Mouse (Mus musculus): ENCODE measurements around the gene Atp5f1. TPM values are rescaled to one million over a fixed set of nuclear protein-coding genes. Genes with fewer than 3 reads are reported as not detected.

Gene Atp5f1
- polyA plus RNA-seq, 1 experiment: 570 TPM

DNA sequence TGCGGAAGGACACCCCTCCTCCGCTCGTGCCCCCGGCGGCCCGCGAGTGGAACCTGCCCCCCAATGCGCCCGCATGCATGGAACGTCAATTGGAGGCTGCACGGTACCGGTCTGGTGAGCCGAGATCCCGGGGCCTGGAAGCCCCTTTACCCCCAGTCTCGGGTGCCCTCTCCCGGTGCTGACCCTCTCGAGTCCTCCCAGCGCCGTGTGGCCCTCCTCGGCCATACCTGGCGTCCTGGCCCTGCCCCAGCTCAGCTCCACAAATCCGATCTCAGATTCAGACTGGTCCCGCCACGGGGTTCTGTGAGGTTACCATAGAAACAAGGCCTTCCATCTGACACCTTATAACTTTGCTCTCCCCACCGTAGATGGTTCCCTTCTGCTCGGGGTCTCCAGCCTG is 314 bp downstream of the Atp5f1 start:
- peaks cover 56% of the 10 kb centered on the region for H3K36me3 ChIP-seq (ENCODE audit: control insufficient read depth, insufficient read depth, low read length, poor library complexity, severe bottlenecking)
- H3K27ac ChIP-seq (ENCODE audit: insufficient read depth, low read length): no peak overlapping the region
- H3K4me1 ChIP-seq (ENCODE audit: control insufficient read depth, insufficient read depth, low read length): no peaks in the 10 kb centered on the region
- H3K9me3 ChIP-seq (replicated peaks; ENCODE audit: control insufficient read depth, insufficient read depth, low read length, poor library complexity, severe bottlenecking): no peaks in the 10 kb centered on the region
- no peaks in the 10 kb centered on the region for H3K27me3 ChIP-seq (ENCODE audit: control insufficient read depth, insufficient read depth, low read length, poor library complexity, severe bottlenecking)
- TF ChIP-seq POLR2A (IDR thresholded peaks at IDR 0.05; ENCODE audit: insufficient read depth, low read length) (no peak), CTCF (IDR thresholded peaks at IDR 0.05; ENCODE audit: low read depth, low read length) (no peak), EP300 (IDR thresholded peaks at IDR 0.05; ENCODE audit: insufficient read depth, low read depth, low read length) (no peak)
- peak overlapping the region; percentile 89 for H3K4me3 ChIP-seq (ENCODE audit: low read depth, low read length)
- H3K9ac ChIP-seq (ENCODE audit: low read depth, poor library complexity, severe bottlenecking): peak overlapping the region; percentile 92

DNA sequence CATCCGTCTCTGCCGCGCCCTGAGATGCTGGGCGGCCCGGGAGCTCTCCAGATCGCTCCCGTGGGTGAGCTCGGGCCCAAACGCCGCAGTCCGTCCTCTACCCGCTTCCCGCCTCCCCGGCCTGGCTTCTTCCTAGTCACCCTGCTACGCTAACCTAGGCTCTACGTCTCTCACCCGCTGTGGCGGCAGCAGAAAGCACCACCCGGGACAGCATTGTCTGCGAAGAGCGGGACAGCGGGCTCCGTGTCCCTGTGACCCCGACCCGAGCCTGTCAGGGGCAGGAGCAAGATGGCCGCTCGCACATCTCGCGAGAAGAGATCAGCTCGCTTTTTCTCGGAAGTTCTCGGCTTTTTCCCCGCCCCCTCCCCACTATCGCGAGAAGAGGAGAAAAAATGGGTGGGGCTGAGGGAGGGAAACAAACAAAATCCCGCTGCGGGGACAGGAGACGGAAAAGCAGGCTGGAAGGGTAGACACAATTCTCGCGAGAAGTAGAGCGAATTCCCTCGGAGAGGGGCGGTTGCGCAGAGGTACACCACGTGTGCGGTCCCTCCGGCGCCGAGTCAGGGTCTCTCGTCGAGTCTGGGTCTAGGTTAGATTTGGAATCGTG is 822 bp downstream of the Atp5f1 start, which contains the start of gene Wdr77:
Gene Wdr77, plus strand, starts transcription at position 396 of the 607 bp plus-strand sequence.
- Histone ChIP-seq H3K9ac (ENCODE audit: low read depth, poor library complexity, severe bottlenecking) (peak within 1 kb of the TSS; percentile 92), H3K4me3 (ENCODE audit: low read depth, low read length) (peak within 1 kb of the TSS; percentile 89), H3K4me1 (ENCODE audit: control insufficient read depth, insufficient read depth, low read length) (no peaks in the 10 kb centered on the region), H3K36me3 (ENCODE audit: control insufficient read depth, insufficient read depth, low read length, poor library complexity, severe bottlenecking) (peaks cover 54% of the 10 kb centered on the region), H3K9me3 (replicated peaks; ENCODE audit: control insufficient read depth, insufficient read depth, low read length, poor library complexity, severe bottlenecking) (no peaks in the 10 kb centered on the region), H3K27ac (ENCODE audit: insufficient read depth, low read length) (peak within 1 kb of the TSS; percentile 32; the same call in 1 of the 2 replicates), H3K27me3 (ENCODE audit: control insufficient read depth, insufficient read depth, low read length, poor library complexity, severe bottlenecking) (no peaks in the 10 kb centered on the region)
- TF ChIP-seq EP300 (IDR thresholded peaks at IDR 0.05; ENCODE audit: insufficient read depth, low read depth, low read length) (no peak), POLR2A (IDR thresholded peaks at IDR 0.05; ENCODE audit: insufficient read depth, low read length) (peak; percentile 66)

DNA sequence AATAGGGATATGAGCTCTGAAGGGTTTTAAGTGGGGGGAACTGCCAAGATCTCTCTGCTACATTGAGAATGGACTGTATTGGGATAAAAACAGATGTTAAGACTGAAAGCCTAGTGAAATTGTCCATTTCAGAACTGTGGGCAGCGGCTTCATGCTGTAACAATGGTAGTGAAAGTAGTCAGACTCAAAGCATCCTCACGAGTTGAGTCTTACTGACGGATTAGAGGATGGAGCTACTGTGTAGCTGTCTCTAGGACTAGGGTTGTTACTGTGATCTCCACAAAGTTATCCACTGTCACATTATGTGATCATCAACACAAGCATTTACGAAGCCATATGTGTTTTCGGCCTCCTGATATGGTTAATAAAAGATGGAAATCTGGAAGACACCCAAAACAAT is 1.7 kb downstream of the Atp5f1 start:
- TF ChIP-seq CTCF (IDR thresholded peaks at IDR 0.05; ENCODE audit: low read depth, low read length): no peak

DNA sequence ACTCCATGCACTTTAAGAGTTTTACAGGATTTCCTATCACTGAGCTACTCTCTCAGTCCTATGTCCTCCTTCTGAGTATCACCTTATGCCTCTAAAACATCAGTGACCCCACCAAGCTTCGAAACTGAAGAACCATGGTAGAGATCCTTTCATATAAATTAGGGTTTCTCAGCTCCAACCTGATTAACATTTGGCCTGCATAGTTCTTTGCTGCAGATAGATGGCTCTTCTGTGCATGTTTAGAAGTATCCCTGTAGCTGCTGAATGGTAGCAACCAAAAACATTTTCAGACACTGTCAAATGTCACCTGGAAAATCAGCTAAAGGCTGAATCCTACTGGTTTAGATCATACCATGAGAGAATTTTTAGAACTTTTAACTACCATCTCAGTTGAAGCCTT is 2.7 kb downstream of the Atp5f1 start:
- H3K4me3 ChIP-seq (ENCODE audit: low read depth, low read length): no peak overlapping the region
- H3K9ac ChIP-seq (ENCODE audit: low read depth, poor library complexity, severe bottlenecking): peak overlapping the region; percentile 88; the same call in 1 of the 2 replicates
- H3K27me3 ChIP-seq (ENCODE audit: control insufficient read depth, insufficient read depth, low read length, poor library complexity, severe bottlenecking): no peaks in the 10 kb centered on the region
- H3K4me1 ChIP-seq (ENCODE audit: control insufficient read depth, insufficient read depth, low read length): no peaks in the 10 kb centered on the region
- no peak overlapping the region for H3K27ac ChIP-seq (ENCODE audit: insufficient read depth, low read length)
- peaks cover 48% of the 10 kb centered on the region for H3K36me3 ChIP-seq (ENCODE audit: control insufficient read depth, insufficient read depth, low read length, poor library complexity, severe bottlenecking)
- TF ChIP-seq EP300 (IDR thresholded peaks at IDR 0.05; ENCODE audit: insufficient read depth, low read depth, low read length) (no peak), CTCF (IDR thresholded peaks at IDR 0.05; ENCODE audit: low read depth, low read length) (no peak), POLR2A (IDR thresholded peaks at IDR 0.05; ENCODE audit: insufficient read depth, low read length) (no peak)
- no peaks in the 10 kb centered on the region for H3K9me3 ChIP-seq (replicated peaks; ENCODE audit: control insufficient read depth, insufficient read depth, low read length, poor library complexity, severe bottlenecking)

More for the DNA sequence above, 1.7 kb downstream of the Atp5f1 start:
- H3K9me3 ChIP-seq (replicated peaks; ENCODE audit: control insufficient read depth, insufficient read depth, low read length, poor library complexity, severe bottlenecking): no peaks in the 10 kb centered on the region
- no peaks in the 10 kb centered on the region for H3K27me3 ChIP-seq (ENCODE audit: control insufficient read depth, insufficient read depth, low read length, poor library complexity, severe bottlenecking)
- peaks cover 51% of the 10 kb centered on the region for H3K36me3 ChIP-seq (ENCODE audit: control insufficient read depth, insufficient read depth, low read length, poor library complexity, severe bottlenecking)
- H3K9ac ChIP-seq (ENCODE audit: low read depth, poor library complexity, severe bottlenecking): peak overlapping the region; percentile 88
- peak overlapping the region; percentile 89 for H3K4me3 ChIP-seq (ENCODE audit: low read depth, low read length)
- no peaks in the 10 kb centered on the region for H3K4me1 ChIP-seq (ENCODE audit: control insufficient read depth, insufficient read depth, low read length)
- H3K27ac ChIP-seq (ENCODE audit: insufficient read depth, low read length): no peak overlapping the region

DNA sequence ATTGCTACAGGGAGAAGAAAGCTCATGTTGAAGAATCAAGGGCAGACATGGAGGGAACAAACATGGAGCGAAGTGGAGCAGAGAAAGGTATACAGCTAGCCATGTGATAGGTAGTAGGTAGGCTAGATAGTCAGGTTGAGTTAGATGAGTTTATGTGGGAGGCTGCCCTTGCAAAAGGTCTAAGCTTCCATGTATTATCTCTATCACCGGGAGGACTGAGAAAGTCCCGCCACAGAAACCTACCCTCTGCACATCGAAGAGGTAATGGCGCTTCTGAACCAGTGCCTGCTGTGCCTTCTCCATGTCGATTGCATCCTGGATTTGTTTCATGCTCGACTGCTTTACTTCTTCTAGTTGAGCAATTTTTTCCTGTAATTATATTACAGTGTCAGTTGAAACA is 8.6 kb downstream of the Atp5f1 start:
- H3K27ac ChIP-seq (ENCODE audit: insufficient read depth, low read length): no peak overlapping the region
- TF ChIP-seq CTCF (IDR thresholded peaks at IDR 0.05; ENCODE audit: low read depth, low read length): no peak
- no peaks in the 10 kb centered on the region for H3K27me3 ChIP-seq (ENCODE audit: control insufficient read depth, insufficient read depth, low read length, poor library complexity, severe bottlenecking)
- H3K9me3 ChIP-seq (replicated peaks; ENCODE audit: control insufficient read depth, insufficient read depth, low read length, poor library complexity, severe bottlenecking): no peaks in the 10 kb centered on the region
- no peaks in the 10 kb centered on the region for H3K4me1 ChIP-seq (ENCODE audit: control insufficient read depth, insufficient read depth, low read length)
- no peak overlapping the region for H3K9ac ChIP-seq (ENCODE audit: low read depth, poor library complexity, severe bottlenecking)
- H3K4me3 ChIP-seq (ENCODE audit: low read depth, low read length): no peak overlapping the region
- H3K36me3 ChIP-seq (ENCODE audit: control insufficient read depth, insufficient read depth, low read length, poor library complexity, severe bottlenecking): peaks cover 64% of the 10 kb centered on the region

DNA sequence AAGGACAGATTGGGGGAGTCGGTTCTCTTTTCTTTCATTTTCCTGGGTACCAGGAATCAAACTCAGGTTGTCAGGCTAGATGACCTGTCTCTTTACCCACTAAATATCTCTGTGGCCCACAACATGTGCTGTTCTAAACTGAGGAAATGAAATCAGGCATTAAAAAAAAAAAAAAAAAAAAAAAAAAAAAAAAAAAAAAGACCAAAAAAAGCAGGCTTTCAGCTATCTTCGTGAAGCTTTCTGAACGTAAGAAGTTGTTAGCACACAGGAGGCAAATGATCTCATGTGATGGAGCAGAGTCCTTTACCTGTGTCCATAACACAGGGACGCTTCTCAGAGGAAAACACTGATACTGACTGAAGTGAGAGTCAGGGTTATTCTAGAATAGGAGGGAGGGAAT is 23.8 kb downstream of the Atp5f1 start:
- Histone ChIP-seq H3K9ac (ENCODE audit: low read depth, poor library complexity, severe bottlenecking) (no peak overlapping the region), H3K27me3 (ENCODE audit: control insufficient read depth, insufficient read depth, low read length, poor library complexity, severe bottlenecking) (no peaks in the 10 kb centered on the region), H3K9me3 (replicated peaks; ENCODE audit: control insufficient read depth, insufficient read depth, low read length, poor library complexity, severe bottlenecking) (no peaks in the 10 kb centered on the region), H3K36me3 (ENCODE audit: control insufficient read depth, insufficient read depth, low read length, poor library complexity, severe bottlenecking) (no peaks in the 10 kb centered on the region), H3K4me1 (ENCODE audit: control insufficient read depth, insufficient read depth, low read length) (no peaks in the 10 kb centered on the region), H3K27ac (ENCODE audit: insufficient read depth, low read length) (no peak overlapping the region), H3K4me3 (ENCODE audit: low read depth, low read length) (no peak overlapping the region)
- TF ChIP-seq POLR2A (IDR thresholded peaks at IDR 0.05; ENCODE audit: insufficient read depth, low read length): no peak
- TF ChIP-seq EP300 (IDR thresholded peaks at IDR 0.05; ENCODE audit: insufficient read depth, low read depth, low read length): no peak
- no peak for TF ChIP-seq CTCF (IDR thresholded peaks at IDR 0.05; ENCODE audit: low read depth, low read length)
